Mouse (Mus musculus) erythroblast, embryonic 14.5 days (primary cell): ENCODE results near the gene Lipc. TPM values are rescaled to one million over a fixed set of nuclear protein-coding genes. Genes with fewer than 3 reads are reported as not detected.

Source experiments
- H3K27me3 ChIP-seq: 2 replicates; pipeline ENCODE4 v1.6.1; 2012; ENCODE audit warnings: inconsistent platforms; ENCODE audit not compliant: control insufficient read depth
- H3K36me3 ChIP-seq: 2 replicates; pipeline ENCODE4 v1.6.1; 2012; ENCODE audit warnings: mild to moderate bottlenecking, inconsistent platforms; ENCODE audit not compliant: control insufficient read depth
- H3K4me1 ChIP-seq: 2 replicates; pipeline ENCODE4 v1.6.1; 2012; ENCODE audit warnings: inconsistent platforms; ENCODE audit not compliant: control insufficient read depth
- H3K4me3 ChIP-seq: replicated peaks from 2 replicates; pipeline ENCODE3; 2012; ENCODE audit warnings: moderate library complexity, mild to moderate bottlenecking, inconsistent platforms
- H3K9me3 ChIP-seq: 2 replicates; pipeline ENCODE4 v1.6.1; 2012; ENCODE audit warnings: low read length, inconsistent platforms, mixed read lengths; ENCODE audit not compliant: control insufficient read depth
- GATA1 ChIP-seq: IDR thresholded peaks from 2 replicates; pipeline ENCODE4 v1.6.1; 2012; ENCODE audit warnings: low read length, inconsistent platforms, mixed read lengths
- TAL1 ChIP-seq: IDR thresholded peaks from 3 replicates; pipeline ENCODE4 v1.6.1; 2012; ENCODE audit warnings: low read length, inconsistent platforms, mixed read lengths
- polyA plus RNA-seq: library from polyadenylated mRNA; stranded (reverse); fragments of >175 nt; gene quantifications from 2 replicates; pipeline ENCODE4 v1.2.3, GENCODE M21; 2012

Lipc gene
- polyA plus RNA-seq, 1 experiment: 0.02 TPM

DNA sequence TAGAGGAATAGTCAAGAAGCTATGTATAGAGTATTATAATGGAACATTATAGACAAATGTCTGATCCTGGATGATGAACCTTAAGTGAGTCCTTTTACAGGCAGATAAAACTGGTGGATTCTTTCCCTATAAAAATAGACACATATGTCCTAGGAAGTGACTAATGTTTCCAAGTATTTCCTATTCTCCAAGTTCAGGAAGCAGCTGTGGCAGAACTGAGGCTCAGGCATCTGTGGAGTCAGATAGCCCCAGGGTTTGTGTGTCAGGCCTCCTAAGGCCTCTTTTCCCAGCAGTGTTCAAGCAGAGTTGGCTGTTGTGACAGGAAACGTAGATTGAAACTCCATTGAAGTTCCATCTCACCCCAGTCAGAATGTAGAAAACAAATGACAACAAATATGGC, 25.4 kb upstream of the Lipc start:
- Histone ChIP-seq H3K9me3 (peaks cover 4% of the 10 kb centered on the region; the same call in 1 of the 2 replicates), H3K36me3 (no peaks in the 10 kb centered on the region), H3K27me3 (no peaks in the 10 kb centered on the region), H3K4me3 (no peak overlapping the region), H3K4me1 (peaks cover 8% of the 10 kb centered on the region)
- TF ChIP-seq TAL1: no peak

DNA sequence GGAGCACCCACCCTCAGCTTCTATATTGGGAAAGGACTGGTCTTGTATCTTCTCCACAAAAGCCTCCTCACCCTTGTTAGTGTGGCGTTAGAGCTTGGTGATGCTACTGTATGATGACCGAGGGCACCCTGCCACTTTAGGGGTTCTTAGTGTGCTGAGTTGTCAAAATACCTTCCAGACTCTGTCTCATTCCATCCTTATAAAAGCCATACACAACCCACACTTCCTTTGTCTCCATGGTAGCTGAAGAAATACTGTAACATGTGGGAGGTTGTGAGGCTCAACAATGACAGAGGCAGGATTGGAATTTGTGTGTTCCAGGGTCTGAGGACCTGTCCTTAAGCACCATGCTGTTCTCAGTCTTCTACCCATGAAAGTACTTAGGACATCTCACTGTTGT, 23.9 kb upstream of the Lipc start:
- H3K36me3 ChIP-seq: no peaks in the 10 kb centered on the region
- no peaks in the 10 kb centered on the region for H3K4me1 ChIP-seq
- peaks cover 4% of the 10 kb centered on the region; the same call in 1 of the 2 replicates for H3K9me3 ChIP-seq
- TF ChIP-seq TAL1 (no peak), GATA1 (no peak)
- H3K4me3 ChIP-seq: no peak overlapping the region
- no peaks in the 10 kb centered on the region for H3K27me3 ChIP-seq

DNA sequence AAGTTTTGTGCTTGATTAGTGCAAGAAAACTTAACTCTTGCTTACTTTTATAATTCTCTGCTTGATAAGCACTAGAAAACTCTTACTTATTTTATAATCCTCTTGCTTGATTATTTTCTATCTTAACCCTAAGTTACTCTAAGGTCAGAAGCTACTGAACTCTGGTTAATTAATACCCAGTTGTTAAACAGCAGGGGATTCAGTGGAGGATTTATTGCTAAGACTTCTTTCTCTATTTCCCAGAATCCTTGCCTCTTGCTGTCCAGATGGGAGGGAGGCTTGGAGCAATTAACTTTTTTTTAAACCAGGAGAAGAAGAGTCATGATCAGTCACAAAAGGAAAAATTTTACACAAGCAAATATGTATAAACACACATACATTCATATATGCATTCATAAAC, 21.3 kb upstream of the Lipc start:
- H3K4me3 ChIP-seq: no peak overlapping the region
- H3K9me3 ChIP-seq: no peaks in the 10 kb centered on the region
- TF ChIP-seq TAL1 (no peak), GATA1 (no peak)
- no peaks in the 10 kb centered on the region for H3K4me1 ChIP-seq
- H3K27me3 ChIP-seq: no peaks in the 10 kb centered on the region
- no peaks in the 10 kb centered on the region for H3K36me3 ChIP-seq

DNA sequence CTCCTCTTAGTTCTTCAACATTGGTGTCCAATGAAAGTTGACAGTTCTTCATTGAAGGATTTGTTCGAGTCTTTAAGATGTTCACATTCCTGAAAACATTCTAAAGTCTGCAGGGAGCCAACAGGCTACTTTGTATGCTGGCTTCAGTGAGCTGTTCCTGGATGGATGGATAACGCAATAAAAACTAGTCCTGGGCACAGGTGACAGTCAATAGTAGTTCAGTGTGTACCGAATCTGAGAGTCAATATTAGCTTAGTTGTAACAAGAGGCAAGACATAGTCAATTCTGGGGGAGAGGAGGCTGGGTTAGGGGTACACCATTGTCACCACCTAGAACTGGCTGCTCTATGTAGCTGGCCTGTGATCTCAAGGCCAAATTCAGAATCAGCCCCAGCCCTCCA, 17.2 kb upstream of the Lipc start:
- H3K36me3 ChIP-seq: no peaks in the 10 kb centered on the region
- H3K9me3 ChIP-seq: no peaks in the 10 kb centered on the region
- no peak overlapping the region for H3K4me3 ChIP-seq
- TF ChIP-seq TAL1 (no peak), GATA1 (no peak)
- H3K27me3 ChIP-seq: no peaks in the 10 kb centered on the region
- no peaks in the 10 kb centered on the region for H3K4me1 ChIP-seq

DNA sequence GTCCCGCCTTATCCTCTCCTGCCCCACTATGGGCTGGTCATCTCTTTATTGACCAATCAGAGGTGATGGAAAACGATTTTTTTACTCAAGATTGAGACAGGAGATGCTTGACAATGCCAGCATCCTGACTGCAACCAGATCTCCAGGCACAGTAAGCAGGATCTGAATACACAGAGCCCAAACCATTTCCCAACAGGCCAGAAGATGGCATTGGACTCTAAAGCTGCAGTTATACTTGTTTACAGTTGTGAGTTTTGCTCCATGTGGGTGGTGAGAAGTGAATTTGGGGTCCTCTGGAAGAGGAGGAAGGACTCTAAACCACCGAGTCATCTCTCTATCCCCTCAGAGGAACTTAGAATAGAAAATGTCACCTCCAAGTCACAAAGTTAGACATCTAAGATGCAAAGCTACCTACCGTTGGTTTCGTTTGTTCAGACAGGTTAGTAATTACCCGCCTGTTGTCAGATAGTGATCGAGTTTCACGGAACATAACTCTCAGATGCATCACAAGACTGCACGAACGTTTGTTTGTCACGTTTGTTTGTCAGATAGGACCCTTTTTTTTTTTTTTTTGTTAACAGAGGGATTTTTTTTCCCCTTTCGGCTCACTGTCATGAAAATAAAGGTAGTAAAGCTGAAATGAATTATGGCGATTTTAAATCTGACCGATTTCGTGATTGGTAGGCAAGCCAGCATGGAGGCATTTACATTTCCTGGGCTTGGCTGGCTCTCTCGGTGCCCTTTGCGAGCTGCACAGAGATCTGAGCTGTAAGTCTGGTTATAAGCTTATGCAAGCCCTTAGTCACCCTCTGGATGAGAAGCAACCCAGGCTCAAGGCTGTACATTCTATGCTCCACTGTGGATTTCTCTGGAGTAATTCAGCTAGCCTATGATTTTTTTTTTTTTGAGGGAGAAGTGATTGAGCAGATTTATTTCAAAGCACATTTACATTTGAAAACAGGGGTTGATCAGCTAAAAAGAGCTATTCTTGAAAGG, 14.3 kb upstream of the Lipc start:
- Histone ChIP-seq H3K4me3 (no peak overlapping the region), H3K27me3 (no peaks in the 10 kb centered on the region), H3K36me3 (no peaks in the 10 kb centered on the region), H3K9me3 (no peaks in the 10 kb centered on the region), H3K4me1 (no peaks in the 10 kb centered on the region)
- no peak for TF ChIP-seq TAL1

DNA sequence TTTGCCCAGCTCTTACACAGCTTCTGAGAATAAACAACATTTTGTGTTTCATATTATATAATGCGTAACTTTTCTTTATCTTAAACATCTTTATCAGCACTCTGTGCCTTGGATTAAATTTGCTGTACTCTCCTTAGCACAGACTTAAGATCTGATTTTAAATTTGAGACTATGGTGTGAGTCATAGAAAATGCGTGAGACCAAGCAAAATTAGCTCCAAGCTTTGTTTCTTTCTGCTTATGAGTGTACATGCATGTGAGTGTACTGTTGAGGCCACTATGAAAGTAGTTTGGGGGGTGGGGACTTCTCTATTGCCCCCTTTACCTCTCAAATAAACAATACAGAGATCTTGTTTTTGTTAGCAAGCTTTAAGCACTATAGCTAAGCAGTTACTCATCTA, 13.4 kb upstream of the Lipc start:
- Histone ChIP-seq H3K4me1 (no peaks in the 10 kb centered on the region), H3K27me3 (no peaks in the 10 kb centered on the region), H3K36me3 (no peaks in the 10 kb centered on the region), H3K4me3 (no peak overlapping the region), H3K9me3 (no peaks in the 10 kb centered on the region)
- TF ChIP-seq TAL1 (no peak), GATA1 (no peak)

DNA sequence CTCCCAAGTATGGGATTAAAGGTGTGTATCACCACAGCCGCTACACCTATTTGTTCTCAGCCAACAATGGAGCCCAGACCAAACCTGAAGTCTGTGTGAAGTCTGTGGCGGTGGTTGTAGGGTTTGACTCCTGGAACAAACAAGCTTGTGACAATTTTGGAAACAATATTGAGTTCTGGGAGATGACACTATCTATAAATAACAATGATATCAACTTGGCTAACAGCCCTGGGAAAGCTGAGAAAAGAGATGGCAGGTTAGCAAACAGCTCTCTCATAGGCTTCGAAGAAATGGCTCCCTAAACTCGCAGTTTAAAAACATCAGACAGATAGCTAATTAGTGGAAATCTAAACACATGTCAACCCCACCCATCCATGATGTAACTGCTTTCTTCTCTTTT, 13.0 kb upstream of the Lipc start:
- H3K27me3 ChIP-seq: no peaks in the 10 kb centered on the region
- H3K36me3 ChIP-seq: no peaks in the 10 kb centered on the region
- H3K4me1 ChIP-seq: no peaks in the 10 kb centered on the region
- no peaks in the 10 kb centered on the region for H3K9me3 ChIP-seq
- TF ChIP-seq GATA1: no peak
- TF ChIP-seq TAL1: no peak
- no peak overlapping the region for H3K4me3 ChIP-seq

DNA sequence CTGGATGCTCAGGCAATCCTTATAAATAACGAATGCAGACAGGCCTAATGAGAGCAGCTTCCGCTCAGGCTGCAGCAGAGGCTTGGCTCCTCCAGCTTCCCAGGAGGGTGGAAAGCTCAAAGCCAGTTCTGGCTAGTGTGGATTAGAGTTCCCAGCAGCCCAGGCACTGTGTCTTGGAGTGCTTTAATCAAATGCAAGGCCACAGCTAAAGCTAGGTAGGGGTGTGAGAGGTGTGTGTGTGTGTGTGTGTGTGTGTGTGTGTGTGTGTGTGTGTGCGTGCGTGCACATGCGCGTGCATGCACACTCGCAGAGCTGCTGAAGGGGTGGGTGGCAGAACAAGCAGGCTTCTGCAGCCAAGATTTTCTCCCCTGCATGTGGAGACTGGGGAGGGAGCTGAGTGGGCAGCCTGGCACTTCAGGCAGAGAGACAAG, 11.4 kb upstream of the Lipc start:
- Histone ChIP-seq H3K9me3 (no peaks in the 10 kb centered on the region), H3K4me3 (no peak overlapping the region), H3K27me3 (no peaks in the 10 kb centered on the region), H3K4me1 (no peaks in the 10 kb centered on the region; the same call in 1 of the 2 replicates), H3K36me3 (no peaks in the 10 kb centered on the region)
- TF ChIP-seq TAL1 (no peak), GATA1 (no peak)

DNA sequence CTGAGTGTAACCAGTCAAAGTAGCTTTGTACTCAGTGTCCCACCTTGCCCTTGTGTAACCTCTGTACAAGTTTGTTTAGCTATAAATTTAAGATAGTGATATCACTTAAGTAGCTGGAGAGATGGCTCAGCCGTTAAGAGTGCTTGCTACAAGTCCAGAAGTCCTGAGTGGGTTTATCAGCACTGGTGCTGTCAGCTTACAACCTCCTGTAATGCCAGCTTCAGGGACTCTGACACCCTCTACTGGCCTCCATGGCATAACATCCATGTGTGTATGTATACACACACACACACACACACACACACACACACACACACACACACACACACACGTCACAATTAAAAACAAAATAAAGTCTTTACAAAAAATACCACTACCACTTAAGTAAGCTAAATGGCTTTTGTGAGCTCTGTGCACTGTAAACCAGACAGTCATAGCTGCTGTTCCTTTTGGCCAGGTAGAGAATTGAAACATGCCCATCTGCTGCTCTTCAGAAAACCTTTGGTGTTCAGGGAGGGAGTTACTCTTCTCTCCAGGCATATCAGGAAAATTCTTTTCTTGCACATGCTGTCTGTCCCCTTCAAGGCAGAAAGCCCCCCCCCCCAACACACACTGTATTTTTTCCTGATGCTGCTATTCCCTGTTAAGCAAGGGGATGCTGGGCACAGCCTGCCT, 10.9 kb upstream of the Lipc start:
- Histone ChIP-seq H3K4me3 (no peak overlapping the region), H3K36me3 (no peaks in the 10 kb centered on the region), H3K4me1 (no peaks in the 10 kb centered on the region; the same call in 1 of the 2 replicates), H3K27me3 (no peaks in the 10 kb centered on the region), H3K9me3 (no peaks in the 10 kb centered on the region)
- no peak for TF ChIP-seq TAL1
- TF ChIP-seq GATA1: no peak
